Mouse (Mus musculus) small intestine, adult 2 months (tissue): Measurements from ENCODE around the gene Nlrp6.

Experiments used
- CTCF ChIP-seq: fragments of 200-500 bp; IDR thresholded peaks from 2 replicates; pipeline ENCODE4 v1.5.1; 2012; ENCODE audit warnings: low read depth, mild to moderate bottlenecking, control low read depth, inconsistent platforms, low read length, moderate library complexity, mixed read lengths; ENCODE audit not compliant: insufficient replicate concordance, insufficient read length; ENCODE audit errors: extremely low read depth
- POLR2A ChIP-seq: fragments of 200-500 bp; IDR thresholded peaks from 2 replicates; pipeline ENCODE4 v1.6.1; 2012; ENCODE audit warnings: low read depth, mild to moderate bottlenecking, control low read depth, inconsistent platforms, low read length, moderate library complexity

GRCm38 (mm10) chr7:140907697-140908096 is 13.0 kb upstream of the Nlrp6 start:
- TF ChIP-seq CTCF (no peak), POLR2A (no peak)
